Mouse (Mus musculus) lung, embryonic 14.5 days (tissue): ENCODE data around the gene Kctd11. TPM values are rescaled to one million over a fixed set of nuclear protein-coding genes. Genes with fewer than 3 reads are reported as not detected.
A peak's percentile ranks its signal among the peaks of the same experiment; 100 is the strongest.

Source experiments
- ATAC-seq: fragments of 200-750 bp; cut with Nextera tagmentation; 2 replicates; pipeline ENCODE4 v1.8.0; 2017; ENCODE audit warnings: mild to moderate bottlenecking, moderate TSS enrichment, moderate library complexity; ENCODE audit not compliant: insufficient read depth
- DNase-seq: peaks from one replicate; pipeline ENCODE4 v3.0.0-alpha.2; 2015
- H3K27ac ChIP-seq: fragments of 300-500 bp; sonication (generic); 2 replicates; pipeline ENCODE4 v1.5.1; 2014; ENCODE audit warnings: low read depth, mild to moderate bottlenecking, moderate library complexity
- H3K27me3 ChIP-seq: fragments of 300-500 bp; sonication (generic); 2 replicates; pipeline ENCODE4 v1.6.1; 2014; ENCODE audit warnings: low read length, control low read depth; ENCODE audit not compliant: insufficient read depth
- H3K36me3 ChIP-seq: fragments of 300-500 bp; sonication (generic); 2 replicates; pipeline ENCODE4 v1.6.1; 2014; ENCODE audit warnings: control low read depth; ENCODE audit not compliant: insufficient read depth
- H3K4me1 ChIP-seq: fragments of 300-500 bp; sonication (generic); 2 replicates; pipeline ENCODE4 v1.6.1; 2014; ENCODE audit warnings: antibody characterized with exemption, control low read depth; ENCODE audit not compliant: insufficient read depth
- H3K4me2 ChIP-seq: fragments of 300-500 bp; sonication (generic); 2 replicates; pipeline ENCODE4 v1.6.1; 2014; ENCODE audit warnings: mild to moderate bottlenecking
- H3K4me3 ChIP-seq: fragments of 300-500 bp; sonication (generic); 2 replicates; pipeline ENCODE4 v1.5.1; 2014; ENCODE audit warnings: low read depth, low read length
- H3K9ac ChIP-seq: fragments of 300-500 bp; sonication (generic); 2 replicates; pipeline ENCODE4 v1.6.1; 2014
- H3K9me3 ChIP-seq: fragments of 300-500 bp; sonication (generic); 2 replicates; pipeline ENCODE4 v1.6.1; 2016; ENCODE audit warnings: low read depth, low read length, control low read depth
- CTCF ChIP-seq: IDR thresholded peaks from 2 replicates; pipeline ENCODE4 v1.5.1; 2016; ENCODE audit warnings: antibody characterized with exemption, low read depth
- WGBS: fragments of 180-500 bp; shearing (Covaris S2); extraction: QIAGEN DNeasy Blood & Tissue Kit; methylation state at CpG from one replicate; pipeline ENCODE4 v1.1.7; 2014; 5-methylcytosine and 5-hydroxymethylcytosine counted together
- polyA plus RNA-seq: library from polyadenylated mRNA; unstranded; fragments of >200 nt; fragmentation: Nextera tagmentation; extraction: Ambion mirVana; gene quantifications from 2 replicates; pipeline ENCODE4 v1.2.1, GENCODE M21; 2014

Gene Kctd11
- polyA plus RNA-seq, 1 experiment from 2014 or later: 7.5 TPM

GRCm38 (mm10) chr11:69915667-69916627 lies 34.7 kb upstream of the Kctd11 start:
- ATAC-seq: no peak
- Histone ChIP-seq H3K4me1 (peaks cover 7% of the 10 kb centered on the region; the same call in 1 of the 2 replicates), H3K9ac (no peak overlapping the region), H3K4me2 (peak overlapping the region; percentile 97), H3K4me3 (peak overlapping the region; percentile 91), H3K27me3 (no peaks in the 10 kb centered on the region), H3K27ac (no peak overlapping the region; the same call in 1 of the 2 replicates), H3K9me3 (no peaks in the 10 kb centered on the region), H3K36me3 (peaks cover 74% of the 10 kb centered on the region)
- WGBS: 52% methylated on average over 5 of the region's 5 CpGs
- TF ChIP-seq CTCF: peak; percentile 31; the same call in 1 of the 2 replicates
- no peak for DNase-seq

- peak overlapping the region; percentile 91 for H3K4me3 ChIP-seq
- peaks cover 84% of the 10 kb centered on the region for H3K36me3 ChIP-seq
- H3K9me3 ChIP-seq: no peaks in the 10 kb centered on the region
- 26% methylated on average over 9 of the region's 9 CpGs for WGBS
- no peak overlapping the region; the same call in 1 of the 2 replicates for H3K27ac ChIP-seq
- no peak for TF ChIP-seq CTCF
- H3K9ac ChIP-seq: peak overlapping the region; percentile 83
- no peaks in the 10 kb centered on the region for H3K27me3 ChIP-seq
- DNase-seq: no peak
- peaks cover 7% of the 10 kb centered on the region; the same call in 1 of the 2 replicates for H3K4me1 ChIP-seq
- no peak for ATAC-seq
- peak overlapping the region; percentile 97 for H3K4me2 ChIP-seq
Observed at GRCm38 (mm10) chr11:69914917-69915430, 33.8 kb upstream of the Kctd11 start.

GRCm38 (mm10) chr11:69914372-69914764 lies 33.2 kb upstream of the Kctd11 start:
- Histone ChIP-seq H3K4me3 (peak overlapping the region; percentile 91), H3K27ac (peak overlapping the region; percentile 90), H3K27me3 (no peaks in the 10 kb centered on the region), H3K4me1 (peaks cover 5% of the 10 kb centered on the region; the same call in 1 of the 2 replicates), H3K4me2 (peak overlapping the region; percentile 97), H3K9ac (peak overlapping the region; percentile 83), H3K36me3 (peaks cover 88% of the 10 kb centered on the region), H3K9me3 (no peaks in the 10 kb centered on the region)
- 0 out of 2 replicates have a peak, but pooled peaks have one; percentile 2 for ATAC-seq
- no peak for TF ChIP-seq CTCF
- DNase-seq: peak; percentile 55
- 1% methylated on average over 17 of the region's 17 CpGs for WGBS

GRCm38 (mm10) chr11:69913554-69914371 lies 32.6 kb upstream of the Kctd11 start, which contains the start of gene Gps2:
TSS of gene Gps2 (plus strand) at chr11:69913888.
- peak; percentile 98 for DNase-seq
- peak within 1 kb of the TSS; percentile 83 for H3K9ac ChIP-seq
- WGBS: 2% methylated on average over 61 of the region's 61 CpGs
- H3K27ac ChIP-seq: peak within 1 kb of the TSS; percentile 90
- no peaks in the 10 kb centered on the region for H3K9me3 ChIP-seq
- peak within 1 kb of the TSS; percentile 97 for H3K4me2 ChIP-seq
- peak; percentile 93 for ATAC-seq
- no peak for TF ChIP-seq CTCF
- peaks cover 88% of the 10 kb centered on the region for H3K36me3 ChIP-seq
- peak within 1 kb of the TSS; percentile 91 for H3K4me3 ChIP-seq
- 0 out of 2 replicates have a peak, but pooled peaks cover 2% of the 10 kb centered on the region for H3K4me1 ChIP-seq
- H3K27me3 ChIP-seq: no peaks in the 10 kb centered on the region

- DNase-seq (no peak), ATAC-seq (peak; percentile 8; the same call in 1 of the 2 replicates)
- TF ChIP-seq CTCF: no peak
- Histone ChIP-seq H3K9me3 (no peaks in the 10 kb centered on the region), H3K4me1 (0 out of 2 replicates have a peak, but pooled peaks cover 2% of the 10 kb centered on the region), H3K4me2 (peak overlapping the region; percentile 97), H3K27me3 (no peaks in the 10 kb centered on the region), H3K36me3 (peaks cover 88% of the 10 kb centered on the region), H3K9ac (peak overlapping the region; percentile 83), H3K27ac (0 out of 2 replicates have a peak overlapping the region, but pooled peaks have one; percentile 90), H3K4me3 (peak overlapping the region; percentile 91)
- WGBS: 65% methylated on average over 15 of the region's 15 CpGs
Observed at GRCm38 (mm10) chr11:69912716-69913530, 31.7 kb upstream of the Kctd11 start.

GRCm38 (mm10) chr11:69911701-69912100 lies 30.5 kb upstream of the Kctd11 start:
- 85% methylated on average over 6 of the region's 6 CpGs for WGBS
- H3K9me3 ChIP-seq: no peaks in the 10 kb centered on the region
- DNase-seq (no peak), ATAC-seq (no peak)
- H3K9ac ChIP-seq: no peak overlapping the region
- no peak for TF ChIP-seq CTCF
- H3K36me3 ChIP-seq: peaks cover 88% of the 10 kb centered on the region
- no peaks in the 10 kb centered on the region for H3K27me3 ChIP-seq
- no peak overlapping the region for H3K4me3 ChIP-seq
- no peak overlapping the region for H3K4me2 ChIP-seq
- 0 out of 2 replicates have a peak, but pooled peaks cover 2% of the 10 kb centered on the region for H3K4me1 ChIP-seq
- H3K27ac ChIP-seq: no peak overlapping the region
